Mouse (Mus musculus) CD4-positive helper T cell, adult 2 months (primary cell): ENCODE results near the gene Nnat.
"Not testable (repeated sequence)": the region's sequence is repeated elsewhere in the genome, so short reads cannot be mapped to it uniquely, and the experiment has no call there.

ENCODE experiments used
- DNase-seq: peaks from one replicate; pipeline ENCODE4 v3.0.0-alpha.2; 2012; ENCODE audit warnings: low read depth, missing footprints, low spot score

Gene Nnat

GRCm38 (mm10) chr2:157552158-157552886 lies 7.6 kb upstream of the Nnat start:
- no peak for DNase-seq

- DNase-seq: no peak
Measured at GRCm38 (mm10) chr2:157556074-157556698, 3.7 kb upstream of the Nnat start.

GRCm38 (mm10) chr2:157558051-157558450 lies 1.8 kb upstream of the Nnat start:
- DNase-seq: no peak

GRCm38 (mm10) chr2:157558520-157558919 lies 1.4 kb upstream of the Nnat start:
- DNase-seq: no peak

GRCm38 (mm10) chr2:157559440-157559839 lies 438 bp upstream of the Nnat start:
- DNase-seq: no peak

- DNase-seq: no peak
Measured at GRCm38 (mm10) chr2:157560302-157560701, 424 bp downstream of the Nnat start.

GRCm38 (mm10) chr2:157561165-157561836 lies 1.4 kb downstream of the Nnat start:
- DNase-seq: no peak

GRCm38 (mm10) chr2:157563031-157563430 lies 3.2 kb downstream of the Nnat start:
- no peak for DNase-seq

GRCm38 (mm10) chr2:157564723-157565122 lies 4.8 kb downstream of the Nnat start:
- no peak for DNase-seq

- peak; percentile 18 for DNase-seq
Measured at GRCm38 (mm10) chr2:157565446-157565845, 5.6 kb downstream of the Nnat start.

- DNase-seq: no peak
Measured at GRCm38 (mm10) chr2:157565898-157566259, 6.0 kb downstream of the Nnat start.

- DNase-seq: peak; percentile 90
Measured at GRCm38 (mm10) chr2:157566260-157566952, 6.5 kb downstream of the Nnat start.

GRCm38 (mm10) chr2:157567235-157567961 lies 7.5 kb downstream of the Nnat start:
- DNase-seq: peak; percentile 67

- no peak for DNase-seq
Measured at GRCm38 (mm10) chr2:157568881-157569280, 9.0 kb downstream of the Nnat start.

GRCm38 (mm10) chr2:157569796-157570485 lies 10.1 kb downstream of the Nnat start:
- no peak for DNase-seq

- DNase-seq: peak; percentile 58
Measured at GRCm38 (mm10) chr2:157571224-157571832, 11.4 kb downstream of the Nnat start, which contains the start of gene Blcap. TSS of gene Blcap (minus strand) at chr2:157571274.

- DNase-seq: no peak
Measured at GRCm38 (mm10) chr2:157572786-157573185, 12.9 kb downstream of the Nnat start.

GRCm38 (mm10) chr2:157585351-157585750 lies 25.5 kb downstream of the Nnat start:
- not testable (repeated sequence) for DNase-seq

- peak; percentile 17 for DNase-seq
Measured at GRCm38 (mm10) chr2:157596876-157597566, 37.1 kb downstream of the Nnat start.

- DNase-seq: no peak
Measured at GRCm38 (mm10) chr2:157601435-157601839, 41.6 kb downstream of the Nnat start.
